Mouse (Mus musculus): ENCODE measurements around the gene Coq8a.

Coq8a gene

GRCm38 (mm10) chr1:180197956-180198355 lies 1.4 kb downstream of the Coq8a start:
- no peak for DNase-seq (ENCODE audit: low spot score)

GRCm38 (mm10) chr1:180196508-180196907 lies 2.9 kb downstream of the Coq8a start:
- no peak for DNase-seq (ENCODE audit: low spot score)

- DNase-seq (ENCODE audit: low spot score): peak; percentile 96
Measured at GRCm38 (mm10) chr1:180195703-180196381, 3.6 kb downstream of the Coq8a start.

- DNase-seq (ENCODE audit: low spot score): no peak
Measured at GRCm38 (mm10) chr1:180194781-180195471, 4.5 kb downstream of the Coq8a start.

DNA sequence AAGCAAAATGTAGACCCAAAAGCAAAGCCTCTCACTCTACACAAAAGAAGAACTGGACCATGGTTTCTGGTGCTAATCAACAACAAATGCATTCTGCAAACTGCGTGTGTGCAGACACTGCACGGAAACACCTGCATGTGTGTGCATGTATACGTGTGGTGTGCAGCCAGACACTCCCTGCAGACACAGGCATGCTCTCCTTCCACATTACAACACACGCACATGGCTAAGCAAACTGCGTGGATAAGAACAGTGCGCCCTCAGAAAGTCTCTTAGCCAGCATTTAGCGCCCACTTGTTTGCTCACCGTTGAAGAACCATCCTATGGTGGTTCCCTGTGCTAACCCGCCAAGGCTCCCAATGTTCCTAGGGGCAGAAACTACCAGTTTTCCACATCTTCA lies 5.4 kb downstream of the Coq8a start:
- no peak for DNase-seq (ENCODE audit: low spot score)

GRCm38 (mm10) chr1:180193391-180193935 lies 5.9 kb downstream of the Coq8a start:
- no peak for DNase-seq (ENCODE audit: low spot score)

- DNase-seq (ENCODE audit: low spot score): no peak
Measured at GRCm38 (mm10) chr1:180192866-180193265, 6.5 kb downstream of the Coq8a start.

- DNase-seq (ENCODE audit: low spot score): no peak
Measured at GRCm38 (mm10) chr1:180191651-180192220, 7.7 kb downstream of the Coq8a start.

DNA sequence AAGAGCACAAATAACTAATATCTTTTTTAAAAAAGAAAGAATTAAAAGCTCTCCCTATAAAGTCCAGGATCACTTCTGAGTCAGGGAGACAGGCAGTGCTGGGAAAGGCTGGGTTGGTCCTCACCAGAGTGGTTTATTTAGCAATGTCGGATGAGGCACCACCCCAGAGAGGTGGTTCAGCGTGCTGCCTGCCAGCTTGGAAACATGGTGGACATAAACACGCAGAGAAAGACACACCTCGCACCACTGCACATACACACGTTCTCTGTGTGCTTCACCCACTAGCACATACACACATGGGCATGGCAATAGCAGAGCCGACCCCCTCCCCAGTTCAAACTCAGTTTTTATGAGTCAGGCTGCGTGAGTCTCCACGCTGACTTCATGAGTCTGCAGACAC lies 8.3 kb downstream of the Coq8a start:
- DNase-seq (ENCODE audit: low spot score): no peak

DNA sequence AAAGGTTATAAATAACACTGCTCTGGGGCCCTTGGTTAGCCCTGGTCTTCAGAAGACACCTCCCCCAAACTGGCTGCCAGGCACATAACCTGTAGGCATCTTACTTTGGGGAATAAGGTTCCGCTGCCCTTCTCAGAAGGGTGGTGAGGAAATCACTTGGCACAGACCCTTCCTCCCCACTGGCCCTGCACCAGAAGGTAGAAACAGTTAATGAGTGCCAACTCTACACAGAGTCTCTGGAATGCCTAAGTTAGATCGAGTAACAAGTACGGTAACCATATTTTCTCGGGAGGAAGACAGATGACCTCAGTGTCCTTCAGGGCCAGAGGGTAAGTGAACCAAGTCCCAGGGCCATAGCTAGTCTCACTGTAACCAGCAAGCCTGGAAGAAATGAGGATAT lies 10.5 kb downstream of the Coq8a start:
- no peak for DNase-seq (ENCODE audit: low spot score)

DNA sequence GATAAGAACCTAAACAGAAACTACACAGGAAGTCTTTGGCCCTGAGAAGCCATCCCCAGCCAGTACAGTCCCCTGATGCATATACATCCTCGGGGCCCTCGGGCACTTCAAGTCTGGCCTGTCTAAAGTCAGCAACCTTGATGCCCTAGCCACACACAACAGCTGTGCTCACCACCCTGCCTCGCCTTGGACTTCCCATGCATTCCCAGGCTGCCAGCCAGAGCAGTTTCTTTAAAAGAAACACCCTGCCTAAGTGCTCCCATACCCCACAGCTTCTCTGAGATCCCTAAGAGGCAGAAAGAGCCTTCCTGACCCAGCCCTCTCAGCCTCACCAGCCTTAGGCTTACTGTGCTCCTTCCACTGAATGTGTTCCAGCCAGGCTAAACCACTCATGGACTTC lies 13.0 kb downstream of the Coq8a start:
- DNase-seq (ENCODE audit: low spot score): no peak

- DNase-seq (ENCODE audit: low spot score): no peak
Measured at GRCm38 (mm10) chr1:180185877-180186276, 13.5 kb downstream of the Coq8a start.

- no peak for DNase-seq (ENCODE audit: low spot score)
Measured at GRCm38 (mm10) chr1:180184768-180185167, 14.6 kb downstream of the Coq8a start.

- DNase-seq (ENCODE audit: low spot score): no peak
Measured at GRCm38 (mm10) chr1:180183525-180184159, 15.8 kb downstream of the Coq8a start.

GRCm38 (mm10) chr1:180182731-180183130 lies 16.7 kb downstream of the Coq8a start:
- no peak for DNase-seq (ENCODE audit: low spot score)

DNA sequence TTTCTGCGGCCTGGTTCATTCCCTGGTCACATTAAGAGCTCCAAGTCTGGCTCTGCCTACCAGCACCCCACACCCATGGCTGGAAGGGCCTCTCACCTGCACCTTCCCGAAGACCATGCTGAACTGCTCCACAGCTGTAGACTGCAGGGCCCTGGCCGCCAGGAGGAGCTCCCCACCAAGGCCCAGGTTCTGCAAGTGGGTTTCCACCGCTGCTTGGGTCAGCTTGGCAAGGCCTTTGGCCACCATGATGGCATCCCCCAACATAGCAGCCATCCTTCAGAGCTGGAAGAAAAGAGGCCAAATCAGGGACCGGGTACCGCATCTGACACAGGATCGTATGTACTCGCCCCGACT lies 17.5 kb downstream of the Coq8a start:
- DNase-seq (ENCODE audit: low spot score): no peak

- DNase-seq (ENCODE audit: low spot score): no peak
Measured at GRCm38 (mm10) chr1:180181304-180181965, 18.0 kb downstream of the Coq8a start.

DNA sequence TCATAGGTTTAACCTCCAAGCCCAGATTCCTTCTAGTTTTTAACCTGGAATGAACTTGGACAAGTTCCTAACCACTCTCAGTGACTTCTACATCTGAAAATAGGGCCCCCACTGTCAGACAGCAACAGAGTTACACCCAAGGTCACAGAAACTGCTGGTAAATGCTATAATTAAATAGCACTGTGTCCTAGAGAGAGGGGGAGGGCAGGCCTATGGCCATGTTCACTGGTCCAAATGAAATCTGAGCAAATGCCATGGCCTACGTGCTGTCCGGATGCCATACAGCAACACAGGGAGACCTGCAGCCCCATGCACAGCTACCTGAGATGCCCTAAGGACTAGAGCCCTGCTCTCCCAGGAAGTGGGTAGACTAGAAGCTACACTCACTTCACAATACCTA lies 19.6 kb downstream of the Coq8a start:
- no peak for DNase-seq (ENCODE audit: low spot score)

GRCm38 (mm10) chr1:180179100-180179499 lies 20.3 kb downstream of the Coq8a start:
- DNase-seq (ENCODE audit: low spot score): no peak

GRCm38 (mm10) chr1:180178340-180178739 lies 21.1 kb downstream of the Coq8a start:
- no peak for DNase-seq (ENCODE audit: low spot score)

- no peak for DNase-seq (ENCODE audit: low spot score)
Measured at GRCm38 (mm10) chr1:180176784-180177183, 22.6 kb downstream of the Coq8a start.

DNA sequence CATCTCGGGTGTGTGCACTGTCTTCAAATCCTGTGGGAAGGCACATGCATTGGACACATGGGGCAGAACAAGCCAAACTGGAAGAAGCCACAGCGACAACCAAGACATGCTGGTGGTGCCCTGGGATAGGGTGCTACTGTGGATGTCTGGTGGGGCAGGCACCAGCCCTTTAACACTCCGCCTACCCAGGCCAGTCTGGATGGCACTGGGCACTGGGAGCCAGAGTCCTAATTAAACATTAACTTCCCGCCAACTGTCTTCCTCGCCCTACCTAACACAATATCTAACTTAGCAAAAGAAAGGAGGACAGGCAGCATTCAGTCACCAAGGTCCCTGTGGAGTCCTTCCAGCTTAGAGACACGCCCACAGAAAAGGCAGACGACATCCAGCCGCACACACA lies 23.8 kb downstream of the Coq8a start:
- DNase-seq (ENCODE audit: low spot score): no peak

Data from spleen, adult 12 weeks (tissue).